Mouse (Mus musculus): ENCODE measurements at regions not wholly inside any gene's neighbourhood (a gene's known extent, or its start where the extent isn't known, plus 50 kb on each side); places are given as distances from the start of the nearest gene placed in this dataset.

DNA sequence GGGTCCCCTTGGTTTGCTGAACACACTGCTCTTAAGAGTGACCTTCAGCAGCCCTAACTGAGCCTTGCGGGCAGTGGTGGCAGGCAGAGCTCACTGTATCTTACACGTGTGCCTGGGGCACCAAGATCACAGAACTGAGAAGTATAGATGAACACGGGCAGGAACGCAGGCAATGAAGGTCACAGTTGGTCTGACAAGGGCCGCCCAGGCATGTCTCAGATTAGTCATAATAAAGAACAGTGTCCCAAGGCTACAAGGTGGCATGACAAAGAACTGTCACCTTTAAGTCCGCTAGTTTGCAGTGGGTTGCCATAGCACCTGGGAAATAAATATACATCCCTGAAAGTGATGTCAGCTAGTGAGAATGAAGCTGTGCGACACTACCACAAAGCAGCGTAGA, 215.9 kb upstream of the A230072I06Rik start:
- H3K79me2 ChIP-seq (ENCODE audit: control insufficient read depth, insufficient read depth, low read length, poor library complexity), result no peaks in the 10 kb centered on the region
- no peaks in the 10 kb centered on the region for H3K36me3 ChIP-seq (ENCODE audit: control insufficient read depth in 1 of 2, insufficient read depth in 2 of 2, low read length in 2 of 2)
- H3K4me3 ChIP-seq (ENCODE audit: control insufficient read depth in 1 of 2, insufficient read depth in 1 of 2, low read depth in 2 of 2, low read length in 2 of 2), result no peak overlapping the region
- H3K4me1 ChIP-seq (ENCODE audit: control insufficient read depth in 1 of 2, insufficient read depth in 2 of 2, low read length in 2 of 2), result no peaks in the 10 kb centered on the region
- H3K9me3 ChIP-seq (replicated peaks; ENCODE audit: insufficient read depth, low read length), result no peaks in the 10 kb centered on the region
- TF ChIP-seq MYB (IDR thresholded peaks at IDR 0.05; ENCODE audit: low read depth, low read length), result no peak
- TF ChIP-seq GABPA (IDR thresholded peaks at IDR 0.05; ENCODE audit: low read depth, low read length), result no peak
- no peak for TF ChIP-seq RCOR1 (IDR thresholded peaks at IDR 0.05; ENCODE audit: low read depth, low read length)
- TF ChIP-seq POLR2AphosphoS5 (IDR thresholded peaks at IDR 0.05; ENCODE audit: borderline replicate concordance, low read depth, low read length), result no peak
- TF ChIP-seq ELF1 (IDR thresholded peaks at IDR 0.05; ENCODE audit: low read depth, low read length), result no peak
- no peak for TF ChIP-seq MYC (IDR thresholded peaks at IDR 0.05; ENCODE audit: low read depth, low read length)
- TF ChIP-seq MAFK (IDR thresholded peaks at IDR 0.05; ENCODE audit: borderline replicate concordance, low read depth, low read length), result no peak
- no peak for TF ChIP-seq TBP (IDR thresholded peaks at IDR 0.05; ENCODE audit: low read depth, low read length)
- no peak for TF ChIP-seq HCFC1 (IDR thresholded peaks at IDR 0.05; ENCODE audit: low read depth, low read length)
- no peak for TF ChIP-seq RAD21 (IDR thresholded peaks at IDR 0.05; ENCODE audit: low read depth, low read length)
- no peak for TF ChIP-seq TCF12 (IDR thresholded peaks at IDR 0.05; ENCODE audit: low read depth, low read length)
- no peak for TF ChIP-seq TAL1 (IDR thresholded peaks at IDR 0.05; ENCODE audit: low read length)
- TF ChIP-seq MEF2A (IDR thresholded peaks at IDR 0.05; ENCODE audit: extremely low read depth, insufficient replicate concordance, low read depth, low read length, poor library complexity, severe bottlenecking), result no peak
- TF ChIP-seq POLR2AphosphoS2 (IDR thresholded peaks at IDR 0.05; ENCODE audit: low read length), result no peak
- TF ChIP-seq SMC3 (IDR thresholded peaks at IDR 0.05; ENCODE audit: low read depth, low read length), result no peak
- TF ChIP-seq USF2 (IDR thresholded peaks at IDR 0.05; ENCODE audit: borderline replicate concordance in 1 of 2, insufficient read depth in 1 of 2, low read depth in 1 of 2, low read length in 2 of 2), result no peak
- no peak for TF ChIP-seq UBTF (IDR thresholded peaks at IDR 0.05; ENCODE audit: borderline replicate concordance, insufficient read depth, low read depth, low read length)
- H3K27ac ChIP-seq (ENCODE audit: control insufficient read depth, low read depth, low read length), result no peak overlapping the region
- no peak overlapping the region for H3K9ac ChIP-seq (ENCODE audit: control insufficient read depth, low read depth, low read length, poor library complexity, severe bottlenecking)
- no peak for DNase-seq (ENCODE audit: low read depth, low spot score)
- H3K27me3 ChIP-seq (ENCODE audit: control insufficient read depth in 1 of 2, insufficient read depth in 2 of 2, low read length in 2 of 2), result no peaks in the 10 kb centered on the region

DNA sequence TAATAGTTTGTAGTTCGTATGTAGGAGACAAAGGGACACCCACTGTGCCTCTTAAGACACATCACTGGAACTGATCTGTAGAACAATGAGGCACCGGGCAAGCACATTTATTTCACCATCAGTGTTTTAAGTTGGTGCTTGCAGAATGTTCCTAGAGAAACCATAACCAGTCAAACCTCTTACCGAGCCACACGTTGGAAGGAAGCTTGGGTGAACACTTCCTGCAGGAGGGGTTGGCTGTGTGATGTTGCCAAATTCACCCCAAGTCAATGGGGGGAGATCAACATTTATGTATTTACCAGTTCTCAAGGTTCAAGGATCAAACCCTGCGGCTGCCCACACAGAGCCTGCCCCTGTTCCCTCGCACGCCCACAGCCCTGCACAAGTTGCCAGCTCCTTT, 214.0 kb upstream of the A230072I06Rik start:
- Histone ChIP-seq H3K9me3 (replicated peaks; ENCODE audit: insufficient read depth, low read length) (no peaks in the 10 kb centered on the region), H3K27me3 (ENCODE audit: control insufficient read depth in 1 of 2, insufficient read depth in 2 of 2, low read length in 2 of 2) (no peaks in the 10 kb centered on the region), H3K9ac (ENCODE audit: control insufficient read depth, low read depth, low read length, poor library complexity, severe bottlenecking) (no peak overlapping the region), H3K4me3 (ENCODE audit: control insufficient read depth in 1 of 2, insufficient read depth in 1 of 2, low read depth in 2 of 2, low read length in 2 of 2) (no peak overlapping the region), H3K79me2 (ENCODE audit: control insufficient read depth, insufficient read depth, low read length, poor library complexity) (no peaks in the 10 kb centered on the region), H3K4me1 (ENCODE audit: control insufficient read depth in 1 of 2, insufficient read depth in 2 of 2, low read length in 2 of 2) (no peaks in the 10 kb centered on the region), H3K36me3 (ENCODE audit: control insufficient read depth in 1 of 2, insufficient read depth in 2 of 2, low read length in 2 of 2) (no peaks in the 10 kb centered on the region), H3K27ac (ENCODE audit: control insufficient read depth, low read depth, low read length) (no peak overlapping the region)
- no peak for TF ChIP-seq MYB (IDR thresholded peaks at IDR 0.05; ENCODE audit: low read depth, low read length)
- no peak for TF ChIP-seq POLR2A (IDR thresholded peaks at IDR 0.05; ENCODE audit: control insufficient read depth in 1 of 2, insufficient read depth in 1 of 2, low read depth in 1 of 2, low read length in 2 of 2, poor library complexity in 1 of 2)
- TF ChIP-seq TCF12 (IDR thresholded peaks at IDR 0.05; ENCODE audit: low read depth, low read length), result no peak
- TF ChIP-seq CTCF (IDR thresholded peaks at IDR 0.05 in 2 of 3, conservative IDR thresholded peaks at IDR 0.05 in 1 of 3; ENCODE audit: control insufficient read depth in 1 of 3, insufficient read depth in 1 of 3, low read depth in 2 of 3, low read length in 3 of 3, poor library complexity in 1 of 3, severe bottlenecking in 1 of 3), result no peak
- no peak for TF ChIP-seq SIN3A (IDR thresholded peaks at IDR 0.05; ENCODE audit: low read length)
- no peak for TF ChIP-seq MXI1 (IDR thresholded peaks at IDR 0.05; ENCODE audit: low read depth, low read length)
- TF ChIP-seq EP300 (IDR thresholded peaks at IDR 0.05; ENCODE audit: low read depth in 1 of 2, low read length in 2 of 2), result no peak
- no peak for TF ChIP-seq TAL1 (IDR thresholded peaks at IDR 0.05; ENCODE audit: low read length)
- no peak for TF ChIP-seq POLR2AphosphoS2 (IDR thresholded peaks at IDR 0.05; ENCODE audit: low read length)
- TF ChIP-seq RAD21 (IDR thresholded peaks at IDR 0.05; ENCODE audit: low read depth, low read length), result no peak
- no peak for DNase-seq (ENCODE audit: low read depth, low spot score)

All from MEL (cell line).